17 mouse cellular contexts compared by ENCODE assay signal in genomic region chr2:79623256-79623655, GRCm38 (mm10).
"Had no signal": no experiment of that assay in that cellular context is flagged by ENCODE, and none has a peak within 500 bp of the region (broad histone marks: within the 10 kb centered on the region; RNA-seq: fewer than 3 reads in every experiment).

No protein-coding gene starts in this region.

- ATAC-seq: liver, embryonic 12.5 days; liver, postnatal 0 days; lung, postnatal 0 days; midbrain, embryonic 13.5 days; midbrain, embryonic 15.5 days; midbrain, embryonic 16.5 days had no signal

- DNase-seq: left cerebral cortex, postnatal 4 days; liver; liver, embryonic 13.5 days; liver, postnatal 0 days; lung, adult 18-20 months; lung, adult 2 months; lung, embryonic 14.5 days; lung, postnatal 10 days; lung, postnatal 14 days; lung, postnatal 36 days; lung, postnatal 4 days; midbrain, embryonic 14.5 days had no signal
